Mouse (Mus musculus) lung, embryonic 14.5 days (tissue): ENCODE results near the gene Nedd9. TPM values are rescaled to one million over a fixed set of nuclear protein-coding genes. Genes with fewer than 3 reads are reported as not detected.
A peak's percentile ranks its signal among the peaks of the same experiment; 100 is the strongest.

Experiments
- ATAC-seq: fragments of 200-750 bp; cut with Nextera tagmentation; 2 replicates; pipeline ENCODE4 v1.8.0; 2017; ENCODE audit warnings: mild to moderate bottlenecking, moderate TSS enrichment, moderate library complexity; ENCODE audit not compliant: insufficient read depth
- DNase-seq: peaks from one replicate; pipeline ENCODE4 v3.0.0-alpha.2; 2015
- H3K27ac ChIP-seq: fragments of 300-500 bp; sonication (generic); 2 replicates; pipeline ENCODE4 v1.5.1; 2014; ENCODE audit warnings: low read depth, mild to moderate bottlenecking, moderate library complexity
- H3K27me3 ChIP-seq: fragments of 300-500 bp; sonication (generic); 2 replicates; pipeline ENCODE4 v1.6.1; 2014; ENCODE audit warnings: low read length, control low read depth; ENCODE audit not compliant: insufficient read depth
- H3K36me3 ChIP-seq: fragments of 300-500 bp; sonication (generic); 2 replicates; pipeline ENCODE4 v1.6.1; 2014; ENCODE audit warnings: control low read depth; ENCODE audit not compliant: insufficient read depth
- H3K4me1 ChIP-seq: fragments of 300-500 bp; sonication (generic); 2 replicates; pipeline ENCODE4 v1.6.1; 2014; ENCODE audit warnings: antibody characterized with exemption, control low read depth; ENCODE audit not compliant: insufficient read depth
- H3K4me2 ChIP-seq: fragments of 300-500 bp; sonication (generic); 2 replicates; pipeline ENCODE4 v1.6.1; 2014; ENCODE audit warnings: mild to moderate bottlenecking
- H3K4me3 ChIP-seq: fragments of 300-500 bp; sonication (generic); 2 replicates; pipeline ENCODE4 v1.5.1; 2014; ENCODE audit warnings: low read depth, low read length
- H3K9ac ChIP-seq: fragments of 300-500 bp; sonication (generic); 2 replicates; pipeline ENCODE4 v1.6.1; 2014
- H3K9me3 ChIP-seq: fragments of 300-500 bp; sonication (generic); 2 replicates; pipeline ENCODE4 v1.6.1; 2016; ENCODE audit warnings: low read depth, low read length, control low read depth
- CTCF ChIP-seq: IDR thresholded peaks from 2 replicates; pipeline ENCODE4 v1.5.1; 2016; ENCODE audit warnings: antibody characterized with exemption, low read depth
- WGBS: fragments of 180-500 bp; shearing (Covaris S2); extraction: QIAGEN DNeasy Blood & Tissue Kit; methylation state at CpG from one replicate; pipeline ENCODE4 v1.1.7; 2014; 5-methylcytosine and 5-hydroxymethylcytosine counted together
- polyA plus RNA-seq: library from polyadenylated mRNA; unstranded; fragments of >200 nt; fragmentation: Nextera tagmentation; extraction: Ambion mirVana; gene quantifications from 2 replicates; pipeline ENCODE4 v1.2.1, GENCODE M21; 2014

Nedd9 gene
- polyA plus RNA-seq, 1 experiment from 2014 or later, result 89.4 TPM

- TF ChIP-seq CTCF, result no peak
- ATAC-seq (no peak), DNase-seq (no peak)
- H3K36me3 ChIP-seq, result no peaks in the 10 kb centered on the region
- 74% methylated on average over 3 of the region's 3 CpGs for WGBS
- H3K27ac ChIP-seq, result no peak overlapping the region
- H3K4me1 ChIP-seq, result no peaks in the 10 kb centered on the region
- no peak overlapping the region for H3K4me3 ChIP-seq
- no peaks in the 10 kb centered on the region for H3K27me3 ChIP-seq
- no peak overlapping the region for H3K9ac ChIP-seq
- no peak overlapping the region for H3K4me2 ChIP-seq
- no peaks in the 10 kb centered on the region for H3K9me3 ChIP-seq
Measured at GRCm38 (mm10) chr13:41431795-41432194, 55.4 kb downstream of the Nedd9 start.

GRCm38 (mm10) chr13:41427046-41427445, 60.1 kb downstream of the Nedd9 start:
- H3K27me3 ChIP-seq, result no peaks in the 10 kb centered on the region
- no peak overlapping the region for H3K27ac ChIP-seq
- TF ChIP-seq CTCF, result no peak
- DNase-seq (no peak), ATAC-seq (no peak)
- no peaks in the 10 kb centered on the region for H3K9me3 ChIP-seq
- no peak overlapping the region for H3K9ac ChIP-seq
- no peak overlapping the region for H3K4me3 ChIP-seq
- 81% methylated on average over 3 of the region's 3 CpGs for WGBS
- H3K36me3 ChIP-seq, result no peaks in the 10 kb centered on the region
- no peaks in the 10 kb centered on the region for H3K4me1 ChIP-seq
- no peak overlapping the region for H3K4me2 ChIP-seq

- Histone ChIP-seq H3K4me3 (no peak overlapping the region), H3K9ac (no peak overlapping the region), H3K27me3 (no peaks in the 10 kb centered on the region), H3K9me3 (no peaks in the 10 kb centered on the region), H3K4me1 (no peaks in the 10 kb centered on the region), H3K4me2 (peak overlapping the region; percentile 5; the same call in 1 of the 2 replicates), H3K36me3 (no peaks in the 10 kb centered on the region), H3K27ac (peak overlapping the region; percentile 88)
- ATAC-seq, result peak; percentile 71
- 46% methylated on average over 10 of the region's 10 CpGs for WGBS
- peak; percentile 69 for DNase-seq
- no peak for TF ChIP-seq CTCF
Measured at GRCm38 (mm10) chr13:41423463-41424074, 63.6 kb downstream of the Nedd9 start.

- no peak overlapping the region for H3K9ac ChIP-seq
- H3K9me3 ChIP-seq, result no peaks in the 10 kb centered on the region
- H3K4me3 ChIP-seq, result no peak overlapping the region
- DNase-seq (no peak), ATAC-seq (no peak)
- H3K27ac ChIP-seq, result no peak overlapping the region
- H3K4me1 ChIP-seq, result no peaks in the 10 kb centered on the region
- no peak for TF ChIP-seq CTCF
- no peaks in the 10 kb centered on the region for H3K27me3 ChIP-seq
- H3K4me2 ChIP-seq, result no peak overlapping the region
- WGBS, result 61% methylated on average over 5 of the region's 5 CpGs
- no peaks in the 10 kb centered on the region for H3K36me3 ChIP-seq
Measured at GRCm38 (mm10) chr13:41422581-41422980, 64.6 kb downstream of the Nedd9 start.

- Histone ChIP-seq H3K36me3 (no peaks in the 10 kb centered on the region), H3K9me3 (no peaks in the 10 kb centered on the region), H3K9ac (no peak overlapping the region), H3K27me3 (no peaks in the 10 kb centered on the region), H3K27ac (no peak overlapping the region), H3K4me2 (no peak overlapping the region), H3K4me1 (no peaks in the 10 kb centered on the region), H3K4me3 (no peak overlapping the region)
- WGBS, result 73% methylated on average over 4 of the region's 4 CpGs
- no peak for ATAC-seq
- TF ChIP-seq CTCF, result no peak
- DNase-seq, result no peak
Measured at GRCm38 (mm10) chr13:41420376-41420775, 66.8 kb downstream of the Nedd9 start.

GRCm38 (mm10) chr13:41418198-41418869, 68.8 kb downstream of the Nedd9 start:
- no peak for TF ChIP-seq CTCF
- no peak for DNase-seq
- 63% methylated on average over 13 of the region's 13 CpGs for WGBS
- Histone ChIP-seq H3K27me3 (no peaks in the 10 kb centered on the region), H3K36me3 (no peaks in the 10 kb centered on the region), H3K4me3 (no peak overlapping the region), H3K27ac (no peak overlapping the region), H3K4me2 (no peak overlapping the region), H3K4me1 (no peaks in the 10 kb centered on the region), H3K9ac (no peak overlapping the region), H3K9me3 (no peaks in the 10 kb centered on the region)
- ATAC-seq, result no peak

- ATAC-seq (no peak), DNase-seq (no peak)
- Histone ChIP-seq H3K4me2 (no peak overlapping the region), H3K4me3 (no peak overlapping the region), H3K27me3 (no peaks in the 10 kb centered on the region), H3K27ac (no peak overlapping the region), H3K9ac (no peak overlapping the region), H3K4me1 (no peaks in the 10 kb centered on the region), H3K9me3 (no peaks in the 10 kb centered on the region), H3K36me3 (no peaks in the 10 kb centered on the region)
- TF ChIP-seq CTCF, result no peak
- WGBS, result 64% methylated on average over 11 of the region's 11 CpGs
Measured at GRCm38 (mm10) chr13:41416065-41417016, 70.8 kb downstream of the Nedd9 start.
